Mouse (Mus musculus) cerebral cortex, adult 2 months (tissue): ENCODE measurements around the gene Dmrtc2.

Experiments
- WGBS: fragments of 180-500 bp; shearing (Covaris S2); methylation state at CpG from one replicate; pipeline ENCODE4 v1.1.7; 2018; 5-methylcytosine and 5-hydroxymethylcytosine counted together

The Dmrtc2 gene

DNA sequence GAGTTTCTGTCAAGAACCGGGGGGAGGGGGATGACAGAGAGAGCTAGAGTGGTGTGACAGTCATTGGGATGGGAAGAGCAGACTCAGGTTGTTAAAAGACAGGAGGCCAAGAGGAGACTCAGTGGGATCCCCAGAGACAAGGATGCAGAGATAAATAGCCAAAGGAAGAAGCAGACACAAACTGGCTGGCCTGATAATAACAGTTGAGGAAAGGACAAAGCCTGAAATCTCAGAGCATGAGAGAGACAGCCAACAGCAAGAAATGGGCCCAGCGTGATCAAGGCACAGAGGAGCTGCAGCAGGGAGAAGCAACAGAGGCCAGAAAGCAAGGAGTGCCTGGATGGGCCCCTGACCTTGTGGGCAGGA lies 32.4 kb downstream of the Dmrtc2 start:
- 59% methylated on average over 2 of the region's 2 CpGs for WGBS

DNA sequence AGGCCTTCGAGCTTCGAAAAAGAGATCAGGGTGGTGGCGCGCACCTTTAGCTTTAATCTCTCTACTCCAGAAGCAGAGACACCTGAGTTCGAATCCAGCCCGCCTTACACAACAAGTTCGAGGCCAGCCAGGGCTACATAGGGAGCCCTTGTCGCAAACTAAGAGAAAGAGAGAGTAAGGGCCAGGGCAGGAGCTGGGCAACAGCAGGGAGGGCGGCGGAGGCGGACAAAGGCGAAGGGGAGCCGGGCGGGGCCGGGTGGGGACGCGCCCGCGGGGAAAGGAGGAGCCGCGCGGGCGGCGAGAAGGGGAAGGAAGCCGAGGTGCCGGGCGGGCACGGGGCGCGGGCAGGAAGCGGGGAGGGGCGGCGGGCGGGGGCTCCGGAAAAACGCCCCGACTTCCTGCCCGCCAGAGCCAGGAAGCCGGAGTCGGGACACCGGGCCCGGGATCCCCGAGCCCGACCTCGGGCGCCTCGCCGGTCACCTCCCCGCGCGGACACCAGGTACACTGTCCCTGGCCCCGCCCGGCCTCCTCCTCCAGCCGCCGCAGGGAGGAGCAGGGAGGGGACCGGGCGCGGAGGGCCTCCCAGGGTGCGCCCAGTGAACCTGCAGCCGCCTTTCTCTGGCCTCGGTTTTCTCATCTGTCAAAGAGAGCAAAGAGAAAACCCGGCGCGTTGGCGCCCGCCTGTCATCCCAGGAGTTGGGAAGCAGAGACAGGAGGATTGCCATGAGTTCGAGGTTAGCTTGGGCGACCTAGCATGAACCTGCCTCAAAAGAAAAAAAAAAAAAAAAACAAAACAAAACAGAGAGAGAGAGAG lies 33.0 kb downstream of the Dmrtc2 start, which contains the start of gene Arhgef1:
Arhgef1 (plus strand) TSS at position 283 of the 814 bp plus-strand sequence.
- 7% methylated on average over 65 of the region's 68 CpGs for WGBS

- WGBS, result 25% methylated on average over 10 of the region's 10 CpGs
These were observed 33.6 kb downstream of the Dmrtc2 start for GRCm38 (mm10) chr7:24903444-24903825.

- whole genome bisulfite sequencing, result under 1% methylated on average over 30 of the region's 30 CpGs
These were observed 34.2 kb downstream of the Dmrtc2 start for GRCm38 (mm10) chr7:24904070-24904483.

DNA sequence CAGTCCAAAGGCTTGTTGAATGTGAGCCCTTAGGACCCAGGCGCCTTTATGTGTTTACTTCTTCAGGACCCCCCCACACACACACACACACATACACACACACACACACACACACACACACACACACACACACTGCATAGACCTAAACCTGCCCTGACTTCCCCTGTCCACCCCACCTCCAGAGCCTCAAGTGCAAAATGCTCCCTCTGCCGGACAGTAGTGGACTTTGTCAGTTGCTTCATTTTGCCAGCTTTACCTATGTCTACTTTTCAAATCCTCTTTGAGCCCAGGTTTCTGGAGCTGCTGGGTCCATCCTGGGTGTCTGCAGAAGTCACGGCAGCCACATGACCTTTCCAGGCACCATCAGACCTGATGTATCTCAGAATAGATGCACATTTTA lies 35.1 kb downstream of the Dmrtc2 start:
- WGBS, result 17% methylated on average over 3 of the region's 3 CpGs

DNA sequence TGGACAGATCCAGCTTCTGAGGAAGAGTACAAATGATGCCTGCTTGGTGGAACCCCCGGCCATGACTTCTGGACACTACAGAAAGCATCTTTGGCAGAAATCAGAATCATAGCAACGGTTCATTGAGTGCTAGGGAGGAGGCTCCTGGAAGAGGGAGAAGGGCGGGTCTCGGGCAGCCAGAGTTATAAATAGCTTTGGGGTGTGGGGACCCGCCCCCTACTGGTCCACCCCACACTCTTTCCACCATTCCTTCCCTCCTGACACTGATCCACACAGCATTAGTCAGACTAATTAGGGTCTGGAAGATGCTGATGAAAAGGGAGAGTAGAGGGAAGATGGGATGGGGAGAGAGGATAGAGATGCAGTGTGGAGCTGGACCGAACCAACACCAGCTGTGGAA lies 36.7 kb downstream of the Dmrtc2 start:
- 37% methylated on average over 6 of the region's 6 CpGs for WGBS

DNA sequence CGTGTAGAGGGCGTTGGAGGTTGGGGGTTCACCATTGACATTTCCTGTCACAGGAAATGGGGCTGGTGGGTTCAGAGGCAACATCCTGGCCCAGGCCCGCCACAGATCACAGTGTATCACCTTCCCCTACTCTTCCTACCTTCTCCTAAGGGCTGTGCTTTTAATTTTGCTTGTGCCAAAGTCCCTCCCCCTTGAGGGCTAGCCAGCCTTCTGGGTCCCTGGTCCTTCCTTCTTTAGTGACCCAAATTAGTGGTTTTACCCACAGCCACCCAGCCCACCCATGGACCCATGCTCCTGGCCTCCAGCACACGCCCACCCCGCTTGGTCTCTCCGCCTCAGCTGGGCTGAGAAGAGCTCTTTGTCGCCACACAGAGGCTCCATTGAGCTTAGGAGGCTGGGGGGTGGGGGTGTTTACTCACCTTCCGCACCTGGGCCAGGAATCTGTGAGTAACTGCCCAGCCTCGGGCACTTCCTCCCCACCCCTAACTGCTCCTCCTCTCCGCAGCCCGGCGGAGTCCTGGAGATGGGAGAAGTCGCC lies 37.4 kb downstream of the Dmrtc2 start:
- whole genome bisulfite sequencing, result 49% methylated on average over 13 of the region's 13 CpGs

DNA sequence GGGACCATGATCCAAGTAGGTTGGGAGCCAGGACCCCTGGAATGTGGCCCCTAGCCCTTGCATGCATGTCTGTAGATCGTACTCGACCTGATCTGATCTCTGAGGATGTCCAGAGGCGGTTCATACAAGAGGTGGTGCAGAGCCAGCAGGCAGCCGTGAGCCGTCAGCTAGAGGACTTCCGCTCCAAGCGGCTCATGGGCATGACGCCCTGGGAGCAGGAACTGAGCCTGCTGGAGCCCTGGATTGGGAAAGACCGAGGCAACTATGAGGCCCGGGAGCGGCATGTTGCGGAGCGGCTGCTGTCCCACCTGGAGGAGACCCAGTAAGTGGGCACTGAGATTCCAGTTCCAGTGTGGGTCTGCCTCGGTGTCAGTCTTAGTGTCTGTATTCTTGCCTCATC lies 42.6 kb downstream of the Dmrtc2 start:
- 87% methylated on average over 14 of the region's 14 CpGs for WGBS

GRCm38 (mm10) chr7:24918763-24919323 lies 49.0 kb downstream of the Dmrtc2 start:
- 94% methylated on average over 20 of the region's 20 CpGs for WGBS

GRCm38 (mm10) chr7:24919728-24920127 lies 49.9 kb downstream of the Dmrtc2 start:
- 44% methylated on average over 9 of the region's 9 CpGs for WGBS
